Mouse (Mus musculus) testis, adult 2 months (tissue): ENCODE data around the gene Rps16. TPM values are rescaled to one million over a fixed set of nuclear protein-coding genes. Genes with fewer than 3 reads are reported as not detected.

Source experiments
- H3K27ac ChIP-seq: fragments of 200-500 bp; 2 replicates; pipeline ENCODE4 v1.5.1; 2012; ENCODE audit warnings: low read depth, low read length; ENCODE audit not compliant: control insufficient read depth, insufficient read depth
- H3K27me3 ChIP-seq: fragments of 200-500 bp; 2 replicates; pipeline ENCODE4 v1.6.1; 2012; ENCODE audit warnings: mild to moderate bottlenecking, low read length, moderate library complexity; ENCODE audit not compliant: control insufficient read depth, insufficient read depth
- H3K36me3 ChIP-seq: fragments of 200-500 bp; 2 replicates; pipeline ENCODE4 v1.6.1; 2012; ENCODE audit warnings: mild to moderate bottlenecking, low read length; ENCODE audit not compliant: control insufficient read depth, insufficient read depth
- H3K4me1 ChIP-seq: fragments of 200-500 bp; 2 replicates; pipeline ENCODE4 v1.6.1; 2012; ENCODE audit warnings: low read length; ENCODE audit not compliant: control insufficient read depth, insufficient read depth
- H3K4me3 ChIP-seq: fragments of 200-500 bp; 2 replicates; pipeline ENCODE4 v1.5.1; 2012; ENCODE audit warnings: low read depth, mild to moderate bottlenecking, low read length, moderate library complexity, mixed read lengths; ENCODE audit not compliant: control insufficient read depth
- CTCF ChIP-seq: fragments of 200-500 bp; IDR thresholded peaks from 2 replicates; pipeline ENCODE4 v1.5.1; 2012; ENCODE audit warnings: low read depth, mild to moderate bottlenecking, inconsistent platforms, low read length, moderate library complexity; ENCODE audit not compliant: control insufficient read depth, insufficient read depth, insufficient replicate concordance
- POLR2A ChIP-seq: fragments of 200-500 bp; IDR thresholded peaks from 2 replicates; pipeline ENCODE4 v1.6.1; 2012; ENCODE audit warnings: low read depth, mild to moderate bottlenecking, inconsistent platforms, low read length, moderate library complexity; ENCODE audit not compliant: control insufficient read depth
- polyA plus RNA-seq: library from polyadenylated mRNA; depleted of rRNA; stranded (reverse); fragments of >200 nt; gene quantifications from 2 replicates; pipeline ENCODE4 v1.2.3, GENCODE M21; 2012

Gene Rps16
- polyA plus RNA-seq, 1 experiment: 227 TPM

- H3K27ac ChIP-seq: no peak overlapping the region
- H3K36me3 ChIP-seq: peaks cover 3% of the 10 kb centered on the region
- no peaks in the 10 kb centered on the region for H3K27me3 ChIP-seq
- TF ChIP-seq CTCF (no peak), POLR2A (no peak)
- H3K4me3 ChIP-seq: no peak overlapping the region
- H3K4me1 ChIP-seq: peaks cover 1% of the 10 kb centered on the region
Measured at GRCm38 (mm10) chr7:28334534-28334933, 15.9 kb upstream of the Rps16 start.

GRCm38 (mm10) chr7:28335471-28335870, 15.0 kb upstream of the Rps16 start:
- TF ChIP-seq POLR2A: no peak
- TF ChIP-seq CTCF: no peak
- Histone ChIP-seq H3K27ac (no peak overlapping the region), H3K36me3 (peaks cover under 1% of the 10 kb centered on the region; the same call in 1 of the 2 replicates), H3K27me3 (no peaks in the 10 kb centered on the region), H3K4me1 (peaks cover 6% of the 10 kb centered on the region), H3K4me3 (no peak overlapping the region)

GRCm38 (mm10) chr7:28338108-28338998, 12.1 kb upstream of the Rps16 start, which contains the start of gene Supt5:
Gene Supt5, minus strand, starts transcription at chr7:28338746.
- peak; percentile 97 for TF ChIP-seq POLR2A
- TF ChIP-seq CTCF: no peak
- Histone ChIP-seq H3K27ac (peak within 1 kb of the TSS; percentile 96), H3K36me3 (no peaks in the 10 kb centered on the region; the same call in 1 of the 2 replicates), H3K4me3 (peak within 1 kb of the TSS; percentile 100), H3K4me1 (peaks cover 15% of the 10 kb centered on the region), H3K27me3 (no peaks in the 10 kb centered on the region)

GRCm38 (mm10) chr7:28339213-28339917, 11.1 kb upstream of the Rps16 start:
- peaks cover 15% of the 10 kb centered on the region for H3K4me1 ChIP-seq
- H3K27ac ChIP-seq: peak overlapping the region; percentile 95
- H3K27me3 ChIP-seq: no peaks in the 10 kb centered on the region
- no peaks in the 10 kb centered on the region; the same call in 1 of the 2 replicates for H3K36me3 ChIP-seq
- H3K4me3 ChIP-seq: peak overlapping the region; percentile 100
- TF ChIP-seq CTCF (peak; percentile 4; the same call in 1 of the 2 replicates), POLR2A (no peak)

- TF ChIP-seq CTCF: no peak
- TF ChIP-seq POLR2A: no peak
- H3K27ac ChIP-seq: no peak overlapping the region
- no peaks in the 10 kb centered on the region for H3K36me3 ChIP-seq
- no peaks in the 10 kb centered on the region for H3K27me3 ChIP-seq
- no peak overlapping the region for H3K4me3 ChIP-seq
- peaks cover 15% of the 10 kb centered on the region for H3K4me1 ChIP-seq
Measured at GRCm38 (mm10) chr7:28341381-28341780, 9.1 kb upstream of the Rps16 start.

- Histone ChIP-seq H3K36me3 (no peaks in the 10 kb centered on the region), H3K4me1 (peaks cover 13% of the 10 kb centered on the region), H3K4me3 (no peak overlapping the region), H3K27me3 (no peaks in the 10 kb centered on the region), H3K27ac (peak overlapping the region; percentile 44; the same call in 1 of the 2 replicates)
- TF ChIP-seq POLR2A: no peak
- TF ChIP-seq CTCF: peak; percentile 18; the same call in 1 of the 2 replicates
Measured at GRCm38 (mm10) chr7:28344637-28345036, 5.8 kb upstream of the Rps16 start.

GRCm38 (mm10) chr7:28347746-28348145, 2.7 kb upstream of the Rps16 start:
- peaks cover 4% of the 10 kb centered on the region for H3K4me1 ChIP-seq
- TF ChIP-seq CTCF (no peak), POLR2A (no peak)
- H3K27ac ChIP-seq: peak overlapping the region; percentile 71
- no peaks in the 10 kb centered on the region for H3K36me3 ChIP-seq
- H3K4me3 ChIP-seq: no peak overlapping the region
- no peaks in the 10 kb centered on the region for H3K27me3 ChIP-seq
